In the genomic region with DNA sequence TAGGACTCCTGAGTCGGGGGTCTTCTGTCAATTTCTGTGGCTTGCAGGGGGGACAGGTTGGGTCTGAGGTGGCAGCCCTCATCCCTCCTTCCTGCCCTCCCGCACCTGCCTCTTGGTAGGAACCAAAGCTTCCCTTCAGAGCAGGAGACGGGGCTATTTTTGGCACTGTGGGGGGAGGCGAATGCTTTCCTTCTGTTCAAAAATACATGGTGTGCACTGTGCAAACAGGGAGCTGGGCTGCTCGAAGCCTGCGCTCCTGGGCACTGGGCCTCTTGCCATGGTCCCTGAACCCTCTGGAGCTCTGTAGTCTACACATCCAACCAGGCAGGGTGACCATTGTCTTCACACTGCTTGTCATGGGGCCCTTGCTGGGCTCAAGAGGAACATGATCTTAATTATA, we compare ENCODE assay signal across 9 mouse cellular contexts. TPM values are rescaled to one million over a fixed set of nuclear protein-coding genes. Genes with fewer than 3 reads are reported as not detected.
DNase-seq lines count a peak whose midpoint lies in the region; ATAC-seq and TF ChIP-seq lines count a peak whose summit lies in the region.
"Had no signal": no experiment of that assay in that cellular context is flagged by ENCODE, and none has a peak within 500 bp of the region (broad histone marks: within the 10 kb centered on the region; RNA-seq: fewer than 3 reads in every experiment).

No protein-coding gene starts in this region.

- peak; percentile 36 for DNase-seq in gastrocnemius, adult 2 months
- no peak for DNase-seq in gastrocnemius, postnatal 4 days (ENCODE audit: low spot score in 2 of 2)
- DNase-seq in cerebellum, adult 11 months = peak; percentile 73
- peak; percentile 70 to 73 for DNase-seq in left cerebral cortex, adult 2 months (ENCODE audit: extremely low spot score in 1 of 2, low spot score in 2 of 2)
- DNase-seq in adrenal gland, postnatal 14 days = no peak
- no peak for DNase-seq in ovary, postnatal 10 days (ENCODE audit: low spot score)

- 35% methylated on average over 6 of the region's 6 CpGs for WGBS in heart, embryonic 11.5 days (ENCODE audit: insufficient replicate concordance)

- no peaks in the 10 kb centered on the region for H3K9me3 ChIP-seq in heart, embryonic 11.5 days (replicated peaks; ENCODE audit: control insufficient read depth, low read length)
- H3K9me3 ChIP-seq: liver, embryonic 15.5 days had no signal

- H3K27me3 ChIP-seq in heart, embryonic 11.5 days (ENCODE audit: control insufficient read depth, insufficient read depth, low read length) = no peaks in the 10 kb centered on the region
- H3K27me3 ChIP-seq: liver, embryonic 15.5 days had no signal

- H3K36me3 ChIP-seq in heart, embryonic 11.5 days (ENCODE audit: control insufficient read depth, insufficient read depth, low read length) = no peaks in the 10 kb centered on the region
- H3K36me3 ChIP-seq: liver, embryonic 15.5 days had no signal

- peak overlapping the region; percentile 89 for H3K27ac ChIP-seq in gastrocnemius, adult 2 months
- H3K27ac ChIP-seq in heart, embryonic 11.5 days (ENCODE audit: low read depth, low read length) = peak overlapping the region; percentile 92
- peak overlapping the region; percentile 96 for H3K27ac ChIP-seq in left cerebral cortex, adult 2 months
- H3K27ac ChIP-seq: liver, embryonic 15.5 days had no signal

- no peak overlapping the region for H3K4me3 ChIP-seq in gastrocnemius, adult 2 months
- peak overlapping the region; percentile 12; the same call in 1 of the 2 replicates for H3K4me3 ChIP-seq in heart, embryonic 11.5 days (ENCODE audit: low read depth, low read length)
- peak overlapping the region; percentile 22; the same call in 1 of the 2 replicates for H3K4me3 ChIP-seq in left cerebral cortex, adult 2 months
- H3K4me3 ChIP-seq: liver, embryonic 15.5 days had no signal

- peak overlapping the region; percentile 54 for H3K9ac ChIP-seq in heart, embryonic 11.5 days (ENCODE audit: low read depth, low read length)
- H3K9ac ChIP-seq: liver, embryonic 15.5 days had no signal

- H3K4me2 ChIP-seq in heart, embryonic 11.5 days = peak overlapping the region; percentile 58
- H3K4me2 ChIP-seq: liver, embryonic 15.5 days had no signal

- no peak for ATAC-seq in heart, embryonic 11.5 days (replicated peaks; ENCODE audit: insufficient number of reproducible peaks, low FRiP score, low TSS enrichment)
- no peak for ATAC-seq in activated CD4-positive, CD25-positive, alpha-beta regulatory T cell, adult 4 months

- H3K4me1 ChIP-seq in heart, embryonic 11.5 days (ENCODE audit: control insufficient read depth, insufficient read depth, low read length) = peaks cover 75% of the 10 kb centered on the region

- intact Hi-C loops in gastrocnemius, adult 2 months (cut with DNase I) = no loop called here
- intact Hi-C loops in left cerebral cortex, adult 2 months (cut with DNase I) = no loop called here

- no peak for TF ChIP-seq CTCF in gastrocnemius, adult 2 months (IDR thresholded peaks at IDR 0.05)
- TF ChIP-seq CTCF in left cerebral cortex, adult 2 months (IDR thresholded peaks at IDR 0.05) = no peak

RNA-seq across cellular contexts. Expression of a gene that starts 11.5 kb away (rescaled TPM):
- 1 to 10 TPM; 4.6 to 5.1 TPM for total RNA-seq in gastrocnemius, adult 2 months (2021)
- total RNA-seq in gastrocnemius, postnatal 4 days (2021) = 10 to 100 TPM; 28.9 to 34.5 TPM
- 42.8 and 46.5 TPM in 2 replicates for polyA plus RNA-seq in heart, embryonic 11.5 days (2014; fragmentation: Nextera tagmentation; extraction: Ambion mirVana)
- 100 to 1,000 TPM; 217 to 242 TPM for total RNA-seq in left cerebral cortex, adult 2 months (2021)
- 3.4 and 4.2 TPM in 2 replicates for total RNA-seq in adrenal gland, postnatal 14 days (2021)
- 1 to 10 TPM in 1 of 2 experiments, under 1 TPM in 1; 0.53 to 1.4 TPM for polyA plus RNA-seq in activated CD4-positive, CD25-positive, alpha-beta regulatory T cell, adult 4 months (2017; shearing (Covaris generic))

RNA-seq across cellular contexts. Expression of a gene that starts 57.1 kb away (rescaled TPM):
- total RNA-seq in gastrocnemius, adult 2 months (2021) = 10 to 100 TPM; 21.6 to 36.8 TPM
- total RNA-seq in gastrocnemius, postnatal 4 days (2021) = 10 to 100 TPM; 45.3 to 47.6 TPM
- polyA plus RNA-seq in heart, embryonic 11.5 days (2014; fragmentation: Nextera tagmentation; extraction: Ambion mirVana) = 0.27 TPM in 1 of 2 replicates, not detected in the other
- under 1 TPM; 0.51 to 0.52 TPM for total RNA-seq in left cerebral cortex, adult 2 months (2021)
- total RNA-seq in adrenal gland, postnatal 14 days (2021) = 4.3 and 5.8 TPM in 2 replicates
- under 1 TPM; 0.48 to 0.53 TPM for polyA plus RNA-seq in activated CD4-positive, CD25-positive, alpha-beta regulatory T cell, adult 4 months (2017; shearing (Covaris generic))

Comparison
In these comparisons a context has a peak if more than half of its experiments do, and no peak if none do; other contexts are left out.
1. DNase-seq: peak in gastrocnemius, adult 2 months (single experiment), cerebellum, adult 11 months (single experiment) and left cerebral cortex, adult 2 months (2 of 2); none in gastrocnemius, postnatal 4 days (0 of 2), adrenal gland, postnatal 14 days (single experiment) and ovary, postnatal 10 days (single experiment).
2. RNA of a gene that starts 11.5 kb away (total RNA-seq): 217 to 242 TPM in left cerebral cortex, adult 2 months; 28.9 to 34.5 TPM in gastrocnemius, postnatal 4 days, 4.6 to 5.1 TPM in gastrocnemius, adult 2 months and 3.4 to 4.2 TPM in adrenal gland, postnatal 14 days; every median in the first group is over 4 times any median in the second.
3. Peak in every context shown above with its lines, with median percentiles within 50 percentile points of each other: H3K27ac ChIP-seq.